Mouse (Mus musculus): Measurements from ENCODE around the gene Sbsn. TPM values are rescaled to one million over a fixed set of nuclear protein-coding genes. Genes with fewer than 3 reads are reported as not detected.

The Sbsn gene
- polyA plus RNA-seq (2016; fragmentation: Nextera tagmentation; extraction: Ambion mirVana): 1.6 and 1.8 TPM in 2 replicates

DNA sequence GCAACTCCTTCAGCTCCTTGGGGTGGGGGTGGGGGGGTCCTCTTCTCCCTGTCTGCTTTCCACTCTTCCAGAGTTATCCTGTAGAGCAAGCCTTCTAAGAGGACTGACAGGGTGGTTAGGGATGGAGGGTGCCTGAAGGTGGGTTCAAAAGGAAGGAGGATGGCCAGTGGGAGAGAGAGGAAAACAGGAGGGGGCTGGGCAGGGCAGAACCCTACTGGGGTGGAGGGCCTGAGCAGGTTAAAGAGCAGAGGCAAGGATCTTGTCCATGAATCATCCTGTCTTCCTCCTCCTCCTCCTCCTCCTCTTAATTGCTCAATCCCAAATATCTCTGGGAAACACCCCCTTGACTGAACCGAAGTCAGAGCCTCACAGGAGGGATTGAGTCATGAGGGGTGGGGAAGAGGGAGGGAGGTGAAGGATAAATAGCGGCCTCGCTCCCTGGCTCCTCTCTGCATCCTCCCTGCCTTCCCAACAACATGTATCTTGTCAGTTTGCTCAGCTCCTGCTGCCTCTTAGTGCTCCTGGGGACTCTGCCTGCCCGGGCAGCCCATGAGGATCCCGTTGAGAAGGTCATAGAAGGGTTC is at the start of gene Sbsn:
TSS of gene Sbsn (plus strand) at position 386 of the 584 bp plus-strand sequence.
- 78% methylated on average over 4 of the region's 5 CpGs for WGBS
- no peak for ATAC-seq (ENCODE audit: low FRiP score, low read depth)

DNA sequence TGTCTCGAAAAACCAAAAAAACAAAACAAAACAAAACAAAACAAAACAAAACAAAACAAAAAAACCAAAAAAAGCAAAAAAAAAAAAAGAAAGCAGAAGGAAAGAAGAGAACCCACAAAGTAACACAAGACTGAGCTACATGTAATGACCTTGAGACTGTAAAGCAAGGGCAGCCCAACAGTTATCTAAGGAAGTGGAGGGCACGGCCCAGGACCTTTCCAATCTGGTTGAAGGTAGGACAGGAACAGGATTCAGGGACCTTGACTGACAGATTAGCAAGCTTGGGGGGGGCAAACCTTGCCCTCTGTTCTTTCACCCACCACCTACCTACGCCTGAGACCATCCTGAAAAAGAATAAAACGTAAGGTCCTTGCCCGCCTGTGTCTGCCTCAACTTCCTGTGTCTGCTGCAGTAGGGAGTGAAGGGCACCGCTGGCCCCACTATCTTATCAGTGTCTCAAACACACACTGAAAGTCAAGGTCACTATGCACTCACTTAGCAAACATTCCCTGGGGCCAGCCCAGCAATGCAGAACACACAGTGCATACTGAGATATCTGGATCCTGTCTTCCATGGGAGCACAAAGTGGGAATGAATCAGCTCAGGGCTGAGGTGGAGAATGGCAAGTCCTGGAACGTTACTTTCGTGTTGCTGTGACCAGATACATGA is 44.9 kb upstream of the Sbsn start:
- Histone ChIP-seq H3K4me2 (replicated peaks) (no peak overlapping the region), H3K27ac (replicated peaks) (no peak overlapping the region), H3K4me1 (no peaks in the 10 kb centered on the region), H3K4me3 (no peak overlapping the region), H3K27me3 (no peaks in the 10 kb centered on the region), H3K36me3 (no peaks in the 10 kb centered on the region), H3K9me3 (no peaks in the 10 kb centered on the region), H3K9ac (replicated peaks) (no peak overlapping the region)
- no peak for ATAC-seq (ENCODE audit: low FRiP score, low read depth)
- WGBS: 84% methylated on average over 8 of the region's 8 CpGs

More for the DNA sequence above, at the start of gene Sbsn:
- Histone ChIP-seq H3K9ac (replicated peaks) (no peak within 1 kb of the TSS), H3K36me3 (peaks cover 19% of the 10 kb centered on the region), H3K27me3 (no peaks in the 10 kb centered on the region), H3K4me1 (no peaks in the 10 kb centered on the region), H3K27ac (replicated peaks) (no peak within 1 kb of the TSS), H3K4me3 (no peak within 1 kb of the TSS), H3K9me3 (peaks cover 9% of the 10 kb centered on the region; the same call in 1 of the 2 replicates), H3K4me2 (replicated peaks) (no peak within 1 kb of the TSS)

DNA sequence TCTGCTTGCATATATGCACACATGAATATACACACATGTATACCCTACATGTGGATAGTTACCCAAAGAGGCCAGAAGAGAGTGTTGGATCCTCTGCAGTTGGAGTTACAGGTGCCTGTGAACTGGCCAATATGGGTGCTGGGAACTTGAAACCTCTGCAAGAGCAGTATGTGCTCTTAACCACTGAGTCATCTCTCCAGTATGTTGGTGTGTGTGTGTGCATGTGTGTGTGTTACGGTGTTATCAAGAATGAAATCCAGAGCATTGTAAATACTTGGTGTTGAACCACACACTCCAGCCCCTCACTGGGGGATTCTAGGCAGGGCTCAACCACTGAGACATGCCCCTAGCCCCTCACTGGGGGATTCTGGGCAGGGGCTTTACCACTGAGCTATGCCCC is 43.8 kb upstream of the Sbsn start:
- Histone ChIP-seq H3K27me3 (no peaks in the 10 kb centered on the region), H3K36me3 (no peaks in the 10 kb centered on the region), H3K9me3 (no peaks in the 10 kb centered on the region), H3K4me2 (replicated peaks) (no peak overlapping the region), H3K27ac (replicated peaks) (no peak overlapping the region), H3K9ac (replicated peaks) (no peak overlapping the region), H3K4me1 (no peaks in the 10 kb centered on the region), H3K4me3 (no peak overlapping the region)
- ATAC-seq (ENCODE audit: low FRiP score, low read depth): no peak
- WGBS: 100% methylated on average over 1 of the region's 1 CpGs

DNA sequence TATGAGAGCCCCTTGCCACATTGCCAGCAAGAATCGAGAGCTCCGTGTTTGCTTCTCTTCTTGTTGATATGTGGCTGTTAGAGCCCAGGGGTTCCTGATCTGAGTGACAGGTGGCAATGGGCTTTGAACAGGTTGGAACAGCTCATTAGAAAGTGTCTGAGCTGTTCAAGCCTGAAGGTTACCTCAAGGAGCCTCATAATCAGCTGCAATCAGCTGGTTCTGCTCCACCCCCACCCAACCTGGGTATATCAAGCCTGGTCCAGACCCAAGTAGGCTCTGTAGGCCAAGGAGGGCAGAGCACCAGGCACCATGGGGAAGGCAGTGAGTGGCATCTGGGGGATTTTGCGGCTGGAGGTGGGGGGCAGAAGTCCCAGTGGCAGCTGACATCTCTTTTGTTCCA is 39.3 kb upstream of the Sbsn start, which contains the start of gene Atp4a:
TSS of gene Atp4a (plus strand) at position 268 of the 400 bp plus-strand sequence.
- peaks cover 27% of the 10 kb centered on the region for H3K27me3 ChIP-seq

DNA sequence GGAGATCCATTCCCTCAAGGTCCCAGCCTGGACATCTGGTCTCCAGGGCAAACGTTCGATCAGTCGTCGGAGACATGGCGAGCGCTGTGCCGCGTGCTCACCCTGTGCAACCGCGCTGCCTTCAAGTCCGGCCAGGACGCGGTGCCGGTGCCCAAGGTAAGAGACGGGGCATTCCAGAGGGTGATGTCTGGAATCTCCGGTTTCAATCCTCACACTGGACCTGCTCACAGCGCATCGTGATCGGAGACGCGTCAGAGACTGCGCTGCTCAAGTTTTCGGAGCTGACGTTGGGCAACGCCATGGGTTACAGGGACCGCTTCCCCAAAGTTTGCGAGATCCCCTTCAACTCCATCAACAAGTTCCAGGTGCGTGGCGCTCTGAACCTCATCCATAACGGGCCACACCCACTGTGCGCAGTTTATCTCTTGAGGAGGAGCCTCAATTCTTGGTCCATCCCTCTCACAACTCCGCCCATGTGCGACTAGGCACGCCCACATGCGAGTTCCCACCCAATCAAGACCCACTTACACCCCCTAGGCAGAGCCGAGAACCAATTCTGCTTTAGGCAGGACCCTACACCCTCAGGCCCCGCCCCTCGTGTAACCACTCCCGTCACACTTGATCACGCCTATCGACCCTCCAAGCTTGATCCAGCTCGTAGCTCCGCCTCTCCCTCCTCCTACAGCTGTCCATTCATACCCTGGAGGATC is 34.1 kb upstream of the Sbsn start:
- peaks cover 11% of the 10 kb centered on the region; the same call in 1 of the 2 replicates for H3K4me1 ChIP-seq
- H3K36me3 ChIP-seq: no peaks in the 10 kb centered on the region
- H3K4me3 ChIP-seq: peak overlapping the region; percentile 36
- no peak overlapping the region for H3K27ac ChIP-seq (replicated peaks)
- peaks cover 49% of the 10 kb centered on the region for H3K27me3 ChIP-seq
- ATAC-seq (ENCODE audit: low FRiP score, low read depth): peak; percentile 96
- H3K9ac ChIP-seq (replicated peaks): no peak overlapping the region; the same call in 1 of the 2 replicates
- no peaks in the 10 kb centered on the region for H3K9me3 ChIP-seq
- peak overlapping the region; percentile 55 for H3K4me2 ChIP-seq (replicated peaks)
- WGBS: 2% methylated on average over 43 of the region's 43 CpGs

More for the DNA sequence above, 39.3 kb upstream of the Sbsn start, which contains the start of gene Atp4a:
- Histone ChIP-seq H3K27ac (replicated peaks) (no peak within 1 kb of the TSS), H3K9ac (replicated peaks) (no peak within 1 kb of the TSS), H3K4me2 (replicated peaks) (no peak within 1 kb of the TSS), H3K9me3 (no peaks in the 10 kb centered on the region), H3K4me3 (no peak within 1 kb of the TSS), H3K4me1 (peaks cover 2% of the 10 kb centered on the region; the same call in 1 of the 2 replicates), H3K36me3 (no peaks in the 10 kb centered on the region)
- ATAC-seq (ENCODE audit: low FRiP score, low read depth): no peak
- 90% methylated on average over 3 of the region's 3 CpGs for WGBS

DNA sequence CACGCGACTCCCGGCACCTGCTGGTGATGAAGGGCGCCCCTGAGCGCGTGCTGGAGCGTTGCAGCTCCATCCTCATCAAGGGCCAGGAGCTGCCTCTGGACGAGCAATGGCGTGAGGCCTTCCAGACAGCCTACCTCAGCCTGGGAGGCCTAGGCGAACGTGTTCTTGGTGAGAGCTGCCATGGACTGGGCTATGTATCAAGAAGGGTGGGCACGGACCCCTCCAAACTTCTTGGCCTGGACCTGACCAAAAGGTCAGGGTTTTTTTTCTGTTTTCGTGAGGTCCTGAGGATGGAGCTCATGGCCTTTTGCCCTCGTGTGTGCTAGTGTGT is 33.6 kb upstream of the Sbsn start:
- no peaks in the 10 kb centered on the region for H3K9me3 ChIP-seq
- H3K27ac ChIP-seq (replicated peaks): no peak overlapping the region
- H3K4me3 ChIP-seq: peak overlapping the region; percentile 36
- peaks cover 49% of the 10 kb centered on the region for H3K27me3 ChIP-seq
- peaks cover 11% of the 10 kb centered on the region; the same call in 1 of the 2 replicates for H3K4me1 ChIP-seq
- H3K9ac ChIP-seq (replicated peaks): no peak overlapping the region; the same call in 1 of the 2 replicates
- H3K36me3 ChIP-seq: no peaks in the 10 kb centered on the region
- WGBS: 8% methylated on average over 14 of the region's 14 CpGs
- H3K4me2 ChIP-seq (replicated peaks): peak overlapping the region; percentile 55
- ATAC-seq (ENCODE audit: low FRiP score, low read depth): no peak; the same call in 1 of the 2 replicates

DNA sequence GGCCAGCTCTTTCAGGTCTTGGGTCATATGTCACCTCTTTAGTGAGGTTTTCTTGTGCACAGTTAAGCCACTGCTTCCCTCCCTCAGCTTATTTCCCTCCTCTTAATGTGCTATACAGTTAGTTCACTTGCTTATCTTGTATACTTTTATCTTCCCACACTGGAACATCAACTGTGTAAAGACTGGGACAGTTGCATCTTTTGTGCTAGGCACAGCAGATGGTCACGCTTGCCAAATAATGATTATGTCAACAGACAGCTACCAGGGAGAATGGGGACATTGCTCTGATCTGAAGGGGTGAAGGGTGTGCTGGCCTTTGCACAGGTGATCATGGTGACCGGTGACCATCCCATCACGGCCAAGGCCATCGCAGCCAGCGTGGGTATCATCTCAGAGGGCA is 31.6 kb upstream of the Sbsn start:
- no peaks in the 10 kb centered on the region for H3K36me3 ChIP-seq
- H3K27me3 ChIP-seq: peaks cover 45% of the 10 kb centered on the region
- H3K9ac ChIP-seq (replicated peaks): no peak overlapping the region
- ATAC-seq (ENCODE audit: low FRiP score, low read depth): no peak
- 92% methylated on average over 5 of the region's 5 CpGs for WGBS
- H3K9me3 ChIP-seq: no peaks in the 10 kb centered on the region
- no peak overlapping the region for H3K4me3 ChIP-seq
- H3K4me2 ChIP-seq (replicated peaks): no peak overlapping the region
- no peak overlapping the region for H3K27ac ChIP-seq (replicated peaks)
- H3K4me1 ChIP-seq: peaks cover 11% of the 10 kb centered on the region; the same call in 1 of the 2 replicates

DNA sequence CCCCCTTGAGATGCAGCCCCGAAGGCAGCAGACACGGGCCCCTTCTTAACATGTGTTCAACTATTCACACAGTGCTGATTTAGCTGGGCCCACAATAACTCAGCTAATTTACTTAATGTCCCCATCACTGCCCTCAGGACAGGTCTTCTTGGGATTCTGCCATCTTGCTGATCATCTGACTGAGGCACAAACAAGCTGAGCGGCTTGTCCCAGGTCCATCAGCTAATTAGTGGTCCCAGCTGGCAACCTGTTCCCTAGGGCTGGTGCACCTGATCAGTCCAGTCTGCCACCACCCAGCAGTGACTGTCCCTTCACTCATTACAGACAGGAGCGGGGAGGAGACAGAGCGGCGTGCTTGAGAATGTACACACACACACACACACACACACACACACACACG is 30.0 kb upstream of the Sbsn start:
- H3K27ac ChIP-seq (replicated peaks): no peak overlapping the region
- H3K4me2 ChIP-seq (replicated peaks): no peak overlapping the region
- peaks cover 11% of the 10 kb centered on the region; the same call in 1 of the 2 replicates for H3K4me1 ChIP-seq
- no peak overlapping the region for H3K9ac ChIP-seq (replicated peaks)
- peaks cover 4% of the 10 kb centered on the region; the same call in 1 of the 2 replicates for H3K36me3 ChIP-seq
- 79% methylated on average over 7 of the region's 7 CpGs for WGBS
- no peaks in the 10 kb centered on the region for H3K9me3 ChIP-seq
- no peak overlapping the region for H3K4me3 ChIP-seq
- no peak for ATAC-seq (ENCODE audit: low FRiP score, low read depth)
- peaks cover 28% of the 10 kb centered on the region for H3K27me3 ChIP-seq

DNA sequence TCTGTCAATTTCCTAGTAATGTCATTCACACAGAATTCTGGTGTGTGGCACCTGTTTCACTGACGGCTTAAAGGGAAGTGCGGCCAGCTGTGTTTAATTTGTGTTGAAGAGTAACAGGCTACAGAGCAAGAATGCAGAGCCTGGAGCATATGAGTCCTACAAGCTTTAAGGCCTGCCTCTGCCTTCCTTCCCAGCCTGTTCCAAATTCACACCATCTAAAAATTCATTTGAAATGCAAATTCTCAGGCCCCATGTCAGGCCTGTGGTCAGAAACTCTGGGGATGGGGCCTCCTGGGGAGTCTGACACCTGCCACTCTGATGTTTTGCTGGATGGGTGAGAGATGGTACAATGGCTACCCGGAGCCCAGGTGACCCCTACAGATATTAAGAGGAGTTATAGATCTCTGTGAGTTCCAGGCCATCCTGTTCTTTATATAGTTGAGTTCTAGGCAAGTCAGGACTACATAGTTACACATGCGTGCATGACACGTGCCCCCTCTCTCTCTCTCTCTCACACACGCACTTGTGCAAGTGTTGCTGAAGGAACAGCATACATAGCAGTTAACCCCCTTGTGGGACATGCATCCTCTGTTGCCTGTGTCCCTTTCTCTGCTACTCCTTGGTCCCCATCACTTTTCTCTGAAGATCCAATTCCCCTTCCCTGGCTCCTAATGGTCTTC is 27.9 kb upstream of the Sbsn start:
- H3K27me3 ChIP-seq: peaks cover 10% of the 10 kb centered on the region; the same call in 1 of the 2 replicates
- 72% methylated on average over 6 of the region's 6 CpGs for WGBS
- peaks cover 8% of the 10 kb centered on the region for H3K4me1 ChIP-seq
- H3K4me3 ChIP-seq: no peak overlapping the region
- H3K36me3 ChIP-seq: peaks cover 20% of the 10 kb centered on the region
- no peak overlapping the region for H3K9ac ChIP-seq (replicated peaks)
- no peaks in the 10 kb centered on the region for H3K9me3 ChIP-seq
- H3K4me2 ChIP-seq (replicated peaks): no peak overlapping the region
- H3K27ac ChIP-seq (replicated peaks): no peak overlapping the region
- no peak for ATAC-seq (ENCODE audit: low FRiP score, low read depth)

DNA sequence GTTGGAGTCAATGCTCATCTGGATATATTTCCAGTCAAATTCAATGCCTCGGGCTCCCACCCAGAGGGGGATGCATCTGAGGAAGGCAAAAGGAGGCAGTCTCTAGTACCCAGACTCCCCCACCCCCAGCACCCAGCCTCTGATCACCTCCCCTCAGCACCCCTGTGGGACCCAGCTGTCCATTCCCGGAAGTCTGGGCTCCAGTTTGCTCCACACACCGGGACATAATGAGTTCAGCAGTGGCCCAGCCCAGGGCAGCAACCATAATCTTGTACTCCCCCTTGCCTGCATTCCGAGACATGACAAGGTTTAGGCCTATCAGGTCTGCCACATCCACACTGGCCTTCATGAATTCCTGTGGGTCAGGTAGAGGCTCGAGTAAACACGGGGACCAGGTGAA is 23.1 kb upstream of the Sbsn start:
- Histone ChIP-seq H3K9me3 (no peaks in the 10 kb centered on the region), H3K4me2 (replicated peaks) (peak overlapping the region; percentile 63), H3K36me3 (peaks cover 30% of the 10 kb centered on the region), H3K27me3 (no peaks in the 10 kb centered on the region), H3K4me1 (peaks cover 27% of the 10 kb centered on the region), H3K9ac (replicated peaks) (peak overlapping the region; percentile 79), H3K4me3 (peak overlapping the region; percentile 73), H3K27ac (replicated peaks) (no peak overlapping the region)
- 85% methylated on average over 6 of the region's 6 CpGs for WGBS
- no peak for ATAC-seq (ENCODE audit: low FRiP score, low read depth)

DNA sequence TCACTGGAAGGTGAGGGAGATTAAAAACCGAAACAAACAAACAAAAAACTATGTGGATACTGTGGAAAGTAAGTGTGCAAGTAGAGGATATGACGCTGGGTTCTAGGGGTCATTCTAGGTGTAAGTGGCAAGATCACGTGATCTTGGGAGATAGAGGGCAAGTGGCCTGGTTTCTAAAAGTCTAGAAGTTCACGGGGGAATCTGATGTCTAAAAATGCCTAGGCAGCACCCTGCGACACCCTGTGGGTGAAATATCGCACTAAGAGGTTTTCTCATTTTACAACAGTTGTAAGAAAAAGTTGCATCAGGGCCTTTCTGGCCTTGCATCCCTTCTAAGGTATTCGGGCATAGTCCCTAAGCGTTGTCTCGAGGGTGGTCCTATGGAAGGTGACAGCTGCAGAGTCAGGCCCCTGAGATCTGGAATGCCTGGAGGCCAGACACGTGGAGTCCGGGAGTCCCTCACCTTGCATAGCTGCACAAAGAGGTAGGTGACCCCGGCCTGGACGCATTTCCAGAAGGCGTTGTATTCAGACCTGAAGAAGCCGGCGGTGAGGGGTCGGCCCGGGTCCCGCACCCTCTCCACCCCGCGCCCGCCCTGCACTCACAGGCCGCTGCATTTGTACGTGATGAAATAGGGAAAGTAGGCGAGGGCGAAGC is 22.4 kb upstream of the Sbsn start:
- ATAC-seq (ENCODE audit: low FRiP score, low read depth): peak; percentile 63
- Histone ChIP-seq H3K9me3 (no peaks in the 10 kb centered on the region), H3K9ac (replicated peaks) (peak overlapping the region; percentile 79), H3K4me2 (replicated peaks) (peak overlapping the region; percentile 63), H3K4me1 (peaks cover 27% of the 10 kb centered on the region), H3K36me3 (peaks cover 35% of the 10 kb centered on the region), H3K27ac (replicated peaks) (peak overlapping the region; percentile 91), H3K4me3 (peak overlapping the region; percentile 73), H3K27me3 (no peaks in the 10 kb centered on the region)
- WGBS: 9% methylated on average over 26 of the region's 26 CpGs

Data from midbrain, embryonic 12.5 days (tissue).